8 mouse cellular contexts compared by ENCODE assay signal in the genomic region with DNA sequence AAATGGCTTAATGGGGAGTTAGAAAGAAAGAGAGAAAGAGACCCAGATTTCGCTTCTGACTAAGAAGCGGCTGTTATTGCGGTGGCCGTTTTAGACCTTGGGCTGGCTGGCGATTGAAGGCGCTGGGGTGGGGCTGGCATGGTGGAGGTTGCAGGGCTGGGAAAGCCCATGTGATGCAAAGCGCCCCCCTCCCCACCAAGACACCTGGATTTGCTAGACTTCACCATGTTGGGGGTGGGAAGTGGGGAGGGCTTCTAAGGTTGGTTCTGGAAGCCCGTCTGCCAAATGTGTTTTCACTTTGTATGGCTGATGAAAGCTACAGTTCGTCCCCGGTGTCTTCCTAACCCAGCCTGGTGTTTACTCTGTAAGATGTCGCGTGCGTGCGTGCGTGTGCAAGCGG. TPM values are rescaled to one million over a fixed set of nuclear protein-coding genes. Genes with fewer than 3 reads are reported as not detected.
DNase-seq lines count a peak whose midpoint lies in the region; ATAC-seq lines count a peak whose summit lies in the region.

No protein-coding gene starts in this region.

- WGBS in heart, embryonic 10.5 days: 2% methylated on average over 16 of the region's 16 CpGs
- under 1% methylated on average over 16 of the region's 16 CpGs for WGBS in forebrain, embryonic 10.5 days
- WGBS in liver, embryonic 13.5 days (ENCODE audit: insufficient replicate concordance): 2% methylated on average over 16 of the region's 16 CpGs

- no peak overlapping the region for H3K27ac ChIP-seq in heart, embryonic 10.5 days
- peak overlapping the region; percentile 87 for H3K27ac ChIP-seq in forebrain, embryonic 10.5 days
- H3K27ac ChIP-seq in liver, embryonic 13.5 days: no peak overlapping the region

- peaks cover 5% of the 10 kb centered on the region; the same call in 1 of the 2 replicates for H3K9me3 ChIP-seq in heart, embryonic 10.5 days
- H3K9me3 ChIP-seq in forebrain, embryonic 10.5 days: peaks cover 7% of the 10 kb centered on the region; the same call in 1 of the 2 replicates
- H3K9me3 ChIP-seq in liver, embryonic 13.5 days (replicated peaks): no peaks in the 10 kb centered on the region

- DNase-seq in heart, embryonic 10.5 days (ENCODE audit: low spot score): no peak
- no peak for DNase-seq in heart, postnatal 10 days
- peak; percentile 19 for DNase-seq in brain, adult 2 months (ENCODE audit: low read depth, low spot score)
- DNase-seq in forebrain, embryonic 10.5 days (ENCODE audit: extremely low spot score, low spot score): peak; percentile 30
- DNase-seq in liver, embryonic 13.5 days: no peak
- DNase-seq in frontal cortex, postnatal 25 days (ENCODE audit: low spot score in 2 of 2): no peak
- no peak for DNase-seq in left cerebral cortex, adult 11 months (ENCODE audit: low spot score)
- no peak for DNase-seq in layer of hippocampus, adult 18-20 months (ENCODE audit: low spot score in 2 of 2)

- H3K4me3 ChIP-seq in heart, embryonic 10.5 days: peak overlapping the region; percentile 81
- H3K4me3 ChIP-seq in forebrain, embryonic 10.5 days: peak overlapping the region; percentile 80
- no peak overlapping the region for H3K4me3 ChIP-seq in liver, embryonic 13.5 days (replicated peaks)

- peaks cover 56% of the 10 kb centered on the region for H3K27me3 ChIP-seq in heart, embryonic 10.5 days (ENCODE audit: insufficient read depth, poor library complexity, severe bottlenecking)
- H3K27me3 ChIP-seq in forebrain, embryonic 10.5 days (ENCODE audit: poor library complexity, severe bottlenecking): peaks cover 68% of the 10 kb centered on the region
- H3K27me3 ChIP-seq in liver, embryonic 13.5 days: peaks cover 59% of the 10 kb centered on the region

- no peak for ATAC-seq in liver, embryonic 13.5 days (ENCODE audit: low read depth)

- H3K36me3 ChIP-seq in heart, embryonic 10.5 days: no peaks in the 10 kb centered on the region
- no peaks in the 10 kb centered on the region for H3K36me3 ChIP-seq in forebrain, embryonic 10.5 days (replicated peaks)
- no peaks in the 10 kb centered on the region for H3K36me3 ChIP-seq in liver, embryonic 13.5 days

- peak overlapping the region; percentile 34; the same call in 1 of the 2 replicates for H3K4me2 ChIP-seq in liver, embryonic 13.5 days

- intact Hi-C loops in heart, postnatal 10 days (cut with DNase I): no loop called here

- H3K9ac ChIP-seq in liver, embryonic 13.5 days: no peak overlapping the region

- peaks cover 23% of the 10 kb centered on the region for H3K4me1 ChIP-seq in heart, embryonic 10.5 days
- peaks cover 50% of the 10 kb centered on the region for H3K4me1 ChIP-seq in forebrain, embryonic 10.5 days
- H3K4me1 ChIP-seq in liver, embryonic 13.5 days (replicated peaks): no peaks in the 10 kb centered on the region

RNA-seq across cellular contexts. Expression of a gene that starts 1.6 kb away (rescaled TPM):
- 6.3 and 11.9 TPM in 2 replicates for polyA plus RNA-seq in heart, embryonic 10.5 days (2016; fragmentation: Nextera tagmentation; extraction: Ambion mirVana)
- under 1 TPM; 0.31 to 0.57 TPM for total RNA-seq in heart, postnatal 10 days (2021)
- 27.9 and 28.2 TPM in 2 replicates for polyA plus RNA-seq in forebrain, embryonic 10.5 days (2016; fragmentation: Nextera tagmentation; extraction: Ambion mirVana)
- 0.16 and 0.35 TPM in 2 replicates for polyA plus RNA-seq in liver, embryonic 13.5 days (2015; fragmentation: Nextera tagmentation; extraction: Ambion mirVana)
- 1 to 10 TPM; 2.7 to 3.7 TPM for total RNA-seq in layer of hippocampus, adult 18-20 months (2021)

Comparison
In these comparisons a context has a peak if more than half of its experiments do, and no peak if none do; other contexts are left out.
1. DNase-seq: peak in brain, adult 2 months (single experiment) and forebrain, embryonic 10.5 days (single experiment); none in heart, embryonic 10.5 days (single experiment), heart, postnatal 10 days (0 of 2), liver, embryonic 13.5 days (single experiment), frontal cortex, postnatal 25 days (0 of 2), left cerebral cortex, adult 11 months (single experiment) and layer of hippocampus, adult 18-20 months (0 of 2).